Mouse (Mus musculus) CH12F3 (cell line): ENCODE measurements around the gene Phactr4.

Experiments used
- in situ Hi-C: fragments of 300-500 bp; cut with MboI; formaldehyde crosslinking; loops from 2 replicates; pipeline ENCODE4 v1.14.3; 2020; ENCODE audit warnings: low sequenced_read_pairs

Phactr4 gene

GRCm38 (mm10) chr4:132421923-132422782, at the start of gene Phactr4:
Phactr4 (minus strand) TSS chr4:132422489.
- in situ Hi-C loops = no loop called here

- in situ Hi-C loops = no loop called here
Observed at GRCm38 (mm10) chr4:132469873-132470272, 47.6 kb upstream of the Phactr4 start.

- in situ Hi-C loops = no loop called here
Observed at GRCm38 (mm10) chr4:132464255-132464613, 41.9 kb upstream of the Phactr4 start.

- in situ Hi-C loops = no loop called here
Observed at GRCm38 (mm10) chr4:132463430-132464254, 41.4 kb upstream of the Phactr4 start, which contains the start of gene Med18. Med18 (minus strand) TSS chr4:132463921.

- in situ Hi-C loops = no loop called here
Observed at GRCm38 (mm10) chr4:132462836-132463235, 40.5 kb upstream of the Phactr4 start.

GRCm38 (mm10) chr4:132460225-132460624, 37.9 kb upstream of the Phactr4 start:
- in situ Hi-C loops = no loop called here

- in situ Hi-C loops = no loop called here
Observed at GRCm38 (mm10) chr4:132455561-132455960, 33.3 kb upstream of the Phactr4 start.

GRCm38 (mm10) chr4:132455146-132455545, 32.9 kb upstream of the Phactr4 start:
- in situ Hi-C loops = no loop called here

- in situ Hi-C loops = no loop called here
Observed at GRCm38 (mm10) chr4:132454216-132454615, 31.9 kb upstream of the Phactr4 start.

GRCm38 (mm10) chr4:132449778-132450177, 27.5 kb upstream of the Phactr4 start:
- in situ Hi-C loops = no loop called here

- in situ Hi-C loops = no loop called here
Observed at GRCm38 (mm10) chr4:132446105-132446504, 23.8 kb upstream of the Phactr4 start.

GRCm38 (mm10) chr4:132444516-132444915, 22.2 kb upstream of the Phactr4 start:
- in situ Hi-C loops = no loop called here

- in situ Hi-C loops = no loop called here
Observed at GRCm38 (mm10) chr4:132437857-132438256, 15.6 kb upstream of the Phactr4 start.

- in situ Hi-C loops = no loop called here
Observed at GRCm38 (mm10) chr4:132432717-132433372, 10.6 kb upstream of the Phactr4 start.

GRCm38 (mm10) chr4:132428022-132428542, 5.8 kb upstream of the Phactr4 start:
- in situ Hi-C loops = no loop called here

- in situ Hi-C loops = no loop called here
Observed at GRCm38 (mm10) chr4:132427493-132427892, 5.2 kb upstream of the Phactr4 start.

- in situ Hi-C loops = no loop called here
Observed at GRCm38 (mm10) chr4:132426021-132426420, 3.7 kb upstream of the Phactr4 start.

GRCm38 (mm10) chr4:132424765-132425164, 2.5 kb upstream of the Phactr4 start:
- in situ Hi-C loops = no loop called here

GRCm38 (mm10) chr4:132421556-132421922, 750 bp downstream of the Phactr4 start:
- in situ Hi-C loops = no loop called here

- in situ Hi-C loops = no loop called here
Observed at GRCm38 (mm10) chr4:132420471-132420870, 1.8 kb downstream of the Phactr4 start.

GRCm38 (mm10) chr4:132415966-132416365, 6.3 kb downstream of the Phactr4 start:
- in situ Hi-C loops = no loop called here
